Mouse (Mus musculus) kidney, postnatal 36 days (tissue): ENCODE data around the gene Arl16.
"Not testable (repeated sequence)": the region's sequence is repeated elsewhere in the genome, so short reads cannot be mapped to it uniquely, and the experiment has no call there.

Source experiments
- DNase-seq, 2 experiments: peaks; one replicate each; pipeline ENCODE4 v3.0.0; 2021 to 2022; ENCODE audit warnings: mixed read lengths in 2 of 2

Arl16 gene

DNA sequence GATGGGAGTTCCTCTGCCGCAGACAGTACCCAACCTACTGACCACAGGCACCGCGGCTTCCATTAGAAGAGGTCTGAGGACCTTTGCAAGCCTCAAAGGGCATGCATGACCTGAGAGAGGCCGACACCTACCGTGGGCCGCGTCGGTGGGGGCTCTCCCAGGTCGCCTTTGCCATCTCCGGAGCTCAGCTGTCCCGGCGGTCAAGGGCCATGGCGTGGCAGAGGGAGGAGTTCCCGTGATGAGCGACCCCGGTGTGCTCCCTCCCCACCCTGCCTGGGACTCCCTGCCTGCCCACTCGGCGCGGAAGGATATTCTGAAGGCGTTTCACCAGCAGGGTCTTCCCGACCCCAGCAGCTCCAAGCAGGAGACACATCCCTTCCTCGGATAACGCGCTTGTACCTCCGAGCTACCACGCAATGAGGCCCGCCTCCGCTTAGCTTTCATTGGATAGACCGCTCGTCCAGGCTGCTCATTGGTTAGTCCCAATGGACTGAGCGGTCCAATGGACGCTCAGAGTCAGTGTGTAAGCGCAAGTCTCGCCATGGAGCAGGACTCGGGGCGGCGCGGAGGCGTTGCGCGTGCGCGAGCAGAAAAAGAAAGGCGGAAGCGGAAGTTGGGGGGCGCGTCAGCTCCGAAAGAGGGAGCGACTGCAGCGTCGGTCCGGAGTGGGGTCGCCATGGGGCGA is at the start of gene Arl16:
Gene Arl16 (minus strand): TSS at position 557 of the 685 bp plus-strand sequence.
- DNase-seq = peak; percentile 96

DNA sequence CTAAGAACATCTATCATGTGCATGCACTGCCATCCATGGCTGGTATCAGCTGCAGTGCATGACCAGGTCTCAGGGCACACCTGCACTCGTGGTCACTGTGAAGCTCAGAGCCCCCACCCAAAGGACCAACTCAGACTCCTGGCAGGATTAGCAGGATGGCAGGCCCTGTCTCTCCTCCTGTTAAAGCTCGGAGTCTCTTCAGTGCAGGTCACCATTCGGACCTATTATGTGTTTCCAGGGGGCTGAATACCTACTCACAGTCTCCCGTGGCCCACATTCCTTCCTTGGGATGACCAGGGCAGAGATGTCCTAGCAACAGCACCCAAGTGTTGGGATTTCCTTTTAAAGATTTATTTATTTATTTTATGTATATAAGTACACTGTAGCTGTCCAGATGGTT is 49.7 kb upstream of the Arl16 start:
- no peak for DNase-seq

DNA sequence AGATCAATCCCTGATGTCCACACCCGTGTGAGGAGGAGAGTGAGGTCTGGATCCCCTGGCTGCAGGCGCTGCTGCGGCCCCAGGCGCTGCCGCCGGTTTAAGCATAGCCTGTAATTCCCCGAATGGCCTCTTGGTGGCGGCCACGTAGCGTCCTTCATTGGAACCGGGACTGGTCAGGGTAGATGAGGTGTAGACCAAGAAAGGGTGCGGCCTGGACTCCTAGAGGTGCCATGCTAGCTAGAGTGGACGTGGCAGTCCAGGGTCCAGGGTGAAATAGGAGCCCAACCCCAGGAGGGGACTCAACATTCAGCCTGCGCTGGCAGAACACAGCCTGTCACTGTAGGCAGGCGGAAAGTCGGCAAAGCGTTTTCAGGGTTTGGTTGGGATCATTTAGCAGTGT is 48.2 kb upstream of the Arl16 start:
- peak; percentile 89 to 95 for DNase-seq

DNA sequence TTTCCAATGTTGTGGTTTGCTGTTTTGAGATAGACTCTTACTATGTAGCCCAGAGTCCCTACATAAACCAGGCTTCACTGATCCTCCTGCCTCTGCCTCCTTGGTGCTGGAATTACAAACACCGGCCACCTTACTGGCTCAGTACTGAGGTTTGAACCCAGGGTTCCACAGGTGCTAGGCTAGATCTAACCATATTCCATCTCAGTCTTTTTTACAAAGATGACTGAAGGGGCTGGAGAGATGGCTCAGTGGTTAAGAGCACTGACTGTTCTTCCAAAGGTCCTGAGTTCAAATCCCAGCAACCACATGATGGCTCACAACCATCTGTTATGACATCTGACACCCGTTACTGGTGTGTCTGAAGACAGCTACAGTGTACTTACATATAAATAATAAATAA is 46.9 kb upstream of the Arl16 start:
- DNase-seq = not testable (repeated sequence)

DNA sequence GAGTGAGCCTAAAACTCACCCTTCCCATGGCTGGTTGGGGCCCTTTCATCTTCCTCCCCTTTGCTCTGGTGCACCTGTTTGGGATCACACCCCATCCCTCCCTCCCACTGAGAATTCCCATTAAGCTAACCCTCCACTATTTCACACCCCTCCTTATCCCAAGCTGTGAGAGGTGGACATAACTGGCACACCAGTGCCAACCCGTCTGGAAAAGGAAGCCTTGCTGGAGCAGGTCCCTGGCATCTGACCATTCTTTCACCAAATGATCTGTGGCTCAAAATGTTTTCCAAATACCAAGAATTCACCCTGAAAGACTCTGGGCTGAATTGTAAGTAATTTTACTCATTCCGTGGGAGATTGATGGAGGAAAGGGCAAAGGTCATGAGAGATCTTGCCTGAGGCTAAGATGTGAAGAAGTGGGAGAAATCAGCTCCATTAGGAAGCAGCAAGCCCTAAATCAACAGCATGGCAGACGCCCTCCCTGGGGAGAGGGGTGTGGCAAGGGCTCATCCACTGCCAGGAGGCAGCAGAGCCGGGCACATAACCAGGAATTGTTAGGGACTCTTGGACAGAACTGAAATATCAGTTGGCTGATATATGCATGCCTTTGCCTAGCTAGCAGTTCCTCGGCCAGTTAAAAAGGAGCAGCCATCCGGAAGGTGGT is 45.5 kb upstream of the Arl16 start:
- DNase-seq = peak in 1 of 2 experiments; percentile 48

DNA sequence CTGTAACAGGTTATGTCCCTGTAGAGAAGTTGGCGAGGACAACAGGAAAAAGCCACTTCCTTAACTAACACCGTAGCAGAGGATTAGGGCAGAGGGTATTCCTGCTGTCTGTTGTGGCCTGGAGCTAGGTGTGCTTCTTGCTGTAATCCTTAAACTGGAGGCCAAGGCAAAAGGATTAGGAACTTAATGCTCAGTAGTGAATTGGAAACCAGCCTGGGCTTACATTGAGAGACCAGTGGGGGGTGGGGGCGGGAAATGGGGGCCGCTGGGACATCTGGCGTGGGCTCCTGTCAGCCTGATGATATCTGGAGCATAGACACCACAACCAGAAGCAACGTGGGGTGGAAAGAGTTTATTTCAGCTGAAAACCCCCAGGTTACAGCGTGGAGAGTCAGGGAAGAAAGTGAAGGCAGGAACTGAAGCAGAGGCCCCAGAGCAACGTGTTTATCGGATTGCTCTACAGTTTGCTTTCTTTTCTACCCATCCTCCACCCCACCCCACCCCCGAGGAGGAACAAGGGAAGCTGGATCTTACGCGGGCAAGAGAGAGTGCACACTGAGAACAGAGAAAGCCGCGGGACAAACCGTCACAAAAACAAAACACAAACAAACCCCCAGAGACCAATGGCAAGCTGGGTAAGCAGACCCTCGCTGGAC is 43.1 kb upstream of the Arl16 start:
- DNase-seq = no peak

DNA sequence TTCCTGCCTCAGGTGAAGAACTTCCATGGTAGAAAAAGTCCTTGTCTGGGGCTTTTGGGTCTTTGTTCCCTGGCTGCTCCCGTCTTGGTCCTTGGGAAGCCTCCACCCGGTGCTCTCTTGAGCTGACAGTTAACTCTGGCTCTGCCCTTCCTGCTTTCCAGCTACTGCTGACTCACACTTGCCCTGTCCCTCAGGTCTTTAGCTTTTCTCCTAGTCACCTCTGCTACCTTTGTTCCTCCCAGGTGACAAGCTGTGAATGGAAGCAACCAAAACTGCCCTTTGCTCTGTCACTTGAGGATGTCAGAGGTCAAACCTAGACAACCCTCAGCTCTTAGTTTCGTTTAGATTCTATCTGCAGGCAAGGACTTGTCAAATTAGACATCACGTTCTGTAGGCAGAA is 42.5 kb upstream of the Arl16 start:
- no peak for DNase-seq

DNA sequence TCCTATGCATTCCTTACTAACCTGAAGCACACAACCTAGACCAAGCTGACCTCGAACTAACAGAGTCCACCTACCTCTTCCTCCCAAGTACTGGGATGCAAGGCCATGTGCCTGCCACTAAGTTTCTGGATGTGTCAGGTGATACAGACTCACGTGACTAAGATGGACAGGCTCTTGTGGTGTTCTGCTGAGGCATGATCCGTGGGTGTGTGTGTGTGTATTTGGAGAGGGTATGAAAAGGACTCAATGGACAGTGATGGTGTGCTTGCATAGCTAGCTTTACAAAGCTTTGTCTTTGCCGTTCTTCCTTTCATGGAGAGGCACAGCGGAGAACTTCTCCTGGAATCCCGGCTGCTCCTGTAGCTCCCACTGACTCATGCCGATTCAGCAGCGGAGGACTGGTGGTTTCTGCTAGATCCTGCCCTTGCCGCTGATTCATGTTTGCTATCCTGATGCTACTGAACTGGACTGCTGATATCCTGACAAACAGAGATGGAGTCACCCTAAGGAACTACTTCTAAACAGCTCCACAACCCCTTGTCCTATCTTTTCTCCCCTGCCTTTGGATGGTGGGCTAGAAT is 41.0 kb upstream of the Arl16 start:
- no peak for DNase-seq

DNA sequence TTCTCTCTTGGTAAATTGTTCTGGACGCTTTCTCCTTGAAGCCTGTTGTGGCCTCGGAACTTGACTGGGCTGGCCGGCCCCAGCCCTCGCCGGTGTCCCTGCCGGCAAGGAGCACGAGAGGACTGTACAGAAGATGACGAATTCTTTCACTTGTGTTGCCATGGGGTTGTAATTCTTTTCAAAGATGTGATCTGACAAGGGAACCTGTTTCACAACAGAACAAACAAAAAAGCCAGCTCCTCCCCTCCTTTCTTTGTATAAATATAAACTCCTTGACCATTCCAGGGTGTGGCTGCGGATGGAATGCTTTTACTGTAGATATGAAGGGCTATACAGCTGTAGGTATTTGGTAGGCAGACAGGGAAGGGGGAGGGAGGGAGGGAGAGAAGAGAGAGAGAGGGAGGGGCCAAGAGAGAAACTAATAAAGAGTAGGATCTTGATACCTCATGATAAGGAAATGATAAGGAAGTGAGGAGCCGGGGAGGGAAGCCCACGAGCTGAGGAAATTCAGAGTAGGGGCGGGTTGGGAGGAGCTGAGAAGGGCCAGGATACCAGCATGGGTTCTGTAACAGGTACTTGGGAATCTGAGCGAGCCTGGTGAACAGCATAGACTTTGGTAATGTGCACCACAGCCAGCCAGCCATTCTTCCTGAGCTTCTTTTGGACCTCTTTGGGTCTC is 40.3 kb upstream of the Arl16 start:
- no peak for DNase-seq

DNA sequence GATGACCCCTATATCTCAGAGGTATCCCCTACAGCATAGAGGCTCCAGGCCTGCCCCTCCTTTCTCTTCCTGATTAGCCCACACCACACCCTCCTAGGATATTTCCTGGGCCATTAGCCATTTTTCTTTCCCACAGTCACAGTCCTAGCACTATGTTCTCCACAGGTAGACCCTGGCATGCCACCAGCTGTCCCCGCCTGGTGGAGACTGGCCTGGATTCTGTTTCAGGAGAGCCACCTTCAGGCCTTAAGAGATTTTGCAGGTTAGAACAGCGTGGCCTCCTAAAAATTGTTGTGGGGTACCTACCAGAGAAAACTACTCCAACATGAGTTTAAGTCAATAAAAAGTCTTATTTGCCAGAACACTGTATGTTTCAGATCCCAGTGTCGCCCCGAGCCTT is 39.5 kb upstream of the Arl16 start:
- peak; percentile 67 to 78 for DNase-seq

DNA sequence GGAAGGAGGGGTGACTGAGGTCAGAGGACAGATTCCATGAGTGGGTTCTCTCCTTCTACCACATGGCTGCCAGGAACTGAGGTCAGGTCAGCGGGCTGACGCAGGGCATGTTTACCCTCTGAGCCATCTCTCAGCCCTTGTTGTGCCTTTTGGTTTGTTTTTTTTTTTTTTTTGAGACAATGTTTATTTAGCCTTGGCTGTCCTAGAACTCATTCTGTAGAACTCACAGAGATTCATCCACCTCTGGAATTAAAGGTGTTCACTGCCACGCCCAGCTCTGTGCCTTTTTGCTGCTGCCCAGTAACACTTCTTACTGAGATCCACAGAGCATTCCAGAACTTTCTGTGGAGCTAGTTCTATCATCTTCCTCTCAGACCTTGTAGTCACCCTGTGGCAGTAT is 38.3 kb upstream of the Arl16 start:
- peak in 1 of 2 experiments; percentile 52 for DNase-seq

DNA sequence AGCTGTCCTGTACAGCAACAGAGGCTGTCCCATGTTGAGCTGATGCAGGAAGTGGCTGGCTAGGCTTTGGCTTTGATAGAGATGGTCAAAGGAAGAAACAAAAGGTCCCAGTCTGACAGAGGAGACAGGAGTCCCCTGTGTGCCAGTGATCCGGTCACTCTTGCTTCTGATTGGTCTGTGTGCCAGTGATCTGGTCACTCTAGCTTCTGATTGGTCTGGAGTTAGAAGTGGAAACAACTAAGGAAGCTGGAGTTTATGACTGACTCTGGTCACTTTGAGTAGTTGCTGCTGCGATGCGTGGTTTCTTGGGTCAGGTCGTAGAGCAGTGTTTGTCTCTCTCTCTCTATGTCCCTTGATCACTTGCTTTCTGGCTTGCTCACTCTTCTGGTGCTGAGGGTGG is 34.3 kb upstream of the Arl16 start:
- no peak for DNase-seq

DNA sequence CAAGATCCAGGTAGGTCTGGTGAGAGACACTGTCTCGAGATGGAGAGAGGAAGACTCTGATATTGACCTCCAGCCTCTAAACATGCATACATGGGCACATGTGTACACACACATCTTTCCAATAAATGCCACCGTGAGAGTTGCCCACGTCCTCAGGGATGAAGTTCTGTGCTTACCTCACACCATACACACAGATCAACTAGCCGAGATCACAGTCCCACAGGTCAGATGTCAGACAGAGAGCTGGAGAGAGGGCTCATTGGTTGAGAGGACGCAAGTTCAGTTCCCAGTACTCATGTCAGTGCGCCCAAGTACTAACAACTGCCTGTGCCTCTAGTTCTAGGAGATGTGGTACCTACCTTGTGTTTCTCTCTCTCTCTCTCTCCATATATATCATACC is 33.6 kb upstream of the Arl16 start:
- no peak for DNase-seq

DNA sequence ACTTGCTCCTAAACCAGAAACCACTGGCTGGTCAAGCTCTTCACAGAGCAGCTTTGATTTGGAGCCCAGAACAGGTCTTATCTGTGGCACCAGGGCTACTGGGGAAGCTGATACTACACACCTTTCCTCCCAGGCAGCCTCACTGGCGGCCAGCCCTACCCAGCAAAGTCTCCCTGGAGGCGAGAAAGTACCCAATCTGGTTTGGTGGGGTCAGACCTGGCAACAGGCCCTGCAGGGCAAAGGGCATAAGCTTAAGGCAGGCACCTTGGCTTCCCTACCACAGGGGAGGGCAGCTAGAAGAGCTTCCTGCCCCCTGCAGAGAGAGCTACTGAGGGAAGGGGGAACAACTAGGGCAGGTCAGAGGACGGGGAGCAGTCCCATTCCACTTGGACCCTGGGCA is 33.0 kb upstream of the Arl16 start:
- peak; percentile 94 to 95 for DNase-seq

DNA sequence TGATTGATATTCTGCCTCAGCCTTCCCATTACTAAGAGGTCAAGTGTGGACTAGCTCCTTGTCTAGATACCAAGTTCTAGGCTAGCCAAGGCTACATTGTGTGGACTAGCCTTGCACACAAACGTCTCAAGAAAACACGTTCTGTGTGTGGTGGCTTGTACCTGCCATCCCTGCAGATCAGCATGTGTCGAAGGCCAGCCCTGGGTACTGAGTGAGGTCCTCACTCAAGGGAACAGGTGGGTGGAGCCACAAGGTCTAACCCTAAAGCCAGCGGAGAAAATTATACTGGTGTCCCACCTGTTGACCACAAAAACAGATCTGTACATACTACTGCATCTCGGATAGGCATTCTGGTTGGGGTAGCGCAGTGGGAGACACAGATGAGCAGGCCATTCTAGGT is 32.5 kb upstream of the Arl16 start:
- peak in 1 of 2 experiments; percentile 51 for DNase-seq

DNA sequence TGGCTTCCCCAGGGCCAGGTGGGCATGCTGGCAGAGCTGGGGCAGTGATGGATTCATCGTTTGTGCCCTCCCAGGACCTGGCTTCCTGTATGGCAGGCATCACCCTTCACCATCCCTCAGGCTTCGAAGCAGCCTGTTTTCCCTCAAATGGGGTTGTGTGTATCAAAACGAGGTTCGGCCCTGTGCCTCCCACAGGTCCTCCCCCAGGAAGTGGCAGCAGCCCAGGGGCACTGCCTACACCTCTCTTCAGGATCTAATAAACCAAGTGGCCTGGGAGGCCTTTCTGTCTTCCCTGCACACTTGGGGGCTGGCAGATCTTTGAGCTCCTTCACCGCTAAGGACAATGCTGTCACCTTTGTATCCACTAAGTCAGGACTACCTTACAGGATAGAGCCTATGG is 31.5 kb upstream of the Arl16 start:
- DNase-seq = no peak

DNA sequence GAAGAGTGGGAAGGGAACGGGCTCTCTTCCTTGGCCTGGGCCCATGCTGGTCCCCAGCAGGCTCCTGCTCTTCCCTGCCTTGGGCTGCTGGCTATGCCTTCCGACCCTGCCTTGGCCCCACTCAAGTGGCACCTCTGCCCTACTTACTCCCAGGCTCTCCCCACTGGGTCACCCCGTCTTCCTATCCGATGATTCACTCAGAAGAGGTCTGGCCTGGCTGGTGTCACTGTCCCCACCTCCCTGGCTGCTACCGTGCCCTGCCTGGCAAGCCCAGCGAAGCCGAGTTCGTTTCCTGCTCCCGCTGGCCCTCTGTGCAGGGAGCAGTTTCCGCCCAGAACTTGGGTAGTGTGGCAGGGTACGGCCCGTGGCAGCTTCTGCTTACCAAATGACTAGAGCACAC is 30.8 kb upstream of the Arl16 start:
- DNase-seq = no peak

DNA sequence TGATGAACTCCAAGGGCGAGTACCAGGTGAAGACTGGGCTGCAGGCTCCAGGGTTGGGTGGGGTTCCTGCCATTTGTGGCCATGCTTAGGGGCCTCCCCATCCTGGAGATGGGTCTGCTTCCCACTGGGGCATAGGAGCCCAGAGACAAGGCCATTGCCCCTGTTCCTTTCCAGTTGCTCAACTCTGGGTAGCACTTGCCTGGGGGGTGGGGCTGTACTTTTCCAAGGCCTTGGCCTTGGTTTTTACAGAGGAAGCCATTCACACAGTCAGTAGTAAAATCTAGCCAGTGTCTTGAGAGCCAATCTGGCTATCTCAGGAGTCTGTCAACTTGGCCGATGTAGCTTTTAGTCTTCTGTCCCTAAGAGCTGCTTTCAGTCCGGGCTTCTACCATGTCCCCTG is 30.0 kb upstream of the Arl16 start:
- peak in 1 of 2 experiments; percentile 60 for DNase-seq

DNA sequence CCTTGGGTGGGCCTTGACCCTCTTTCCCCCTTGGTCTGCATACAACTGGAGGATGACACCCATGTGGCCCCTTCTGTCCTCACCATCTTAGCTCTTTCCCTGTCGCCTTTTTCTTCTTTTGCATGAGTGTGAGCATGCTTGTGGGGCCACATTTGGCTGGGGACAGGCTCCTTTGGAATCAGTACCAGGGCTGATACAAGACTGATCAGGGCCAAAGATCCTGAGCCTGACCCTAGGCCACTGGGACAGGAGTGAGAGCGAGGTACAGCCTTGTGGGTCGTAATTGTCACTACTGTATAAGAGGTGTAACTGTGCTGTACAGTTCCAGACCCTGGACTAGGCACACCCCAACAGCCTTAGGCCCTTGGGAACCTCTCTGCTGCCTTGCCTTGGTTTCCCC is 26.5 kb upstream of the Arl16 start:
- DNase-seq = no peak

DNA sequence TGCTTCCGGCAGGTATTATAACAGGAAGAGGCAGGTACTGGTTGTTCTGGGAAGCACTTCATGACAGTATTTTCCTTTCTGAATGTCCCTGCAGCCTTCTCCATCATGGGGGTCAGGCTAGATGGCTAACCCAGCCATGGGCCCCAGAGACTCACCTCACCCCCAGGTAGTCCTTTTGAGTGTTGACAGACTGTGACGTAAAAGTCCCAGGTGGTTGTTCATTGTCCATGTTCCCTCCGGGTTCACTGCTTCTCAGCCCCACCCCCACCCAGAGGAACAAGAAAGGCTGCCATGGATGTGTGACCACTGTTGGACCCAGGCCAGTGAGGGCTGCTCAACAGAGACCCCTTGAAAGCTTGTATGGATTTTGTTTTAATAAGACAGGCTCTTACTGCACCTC is 25.9 kb upstream of the Arl16 start:
- peak; percentile 65 to 67 for DNase-seq

DNA sequence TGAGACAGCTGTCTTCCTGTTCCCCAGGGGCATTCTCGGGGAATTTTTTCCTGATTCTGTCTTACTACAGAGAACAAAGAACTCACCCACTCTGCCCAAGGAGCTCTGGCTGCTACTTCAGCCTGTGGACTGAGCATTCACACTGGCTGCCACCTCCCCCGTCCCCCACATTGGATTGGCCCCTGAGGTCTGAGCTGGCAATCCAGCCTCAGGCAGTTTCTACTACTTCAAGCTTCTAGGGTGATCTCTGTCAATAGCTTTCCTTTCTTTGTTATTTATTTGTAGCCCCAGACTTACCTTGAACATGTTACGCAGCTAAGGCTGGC is 25.4 kb upstream of the Arl16 start:
- DNase-seq = no peak

DNA sequence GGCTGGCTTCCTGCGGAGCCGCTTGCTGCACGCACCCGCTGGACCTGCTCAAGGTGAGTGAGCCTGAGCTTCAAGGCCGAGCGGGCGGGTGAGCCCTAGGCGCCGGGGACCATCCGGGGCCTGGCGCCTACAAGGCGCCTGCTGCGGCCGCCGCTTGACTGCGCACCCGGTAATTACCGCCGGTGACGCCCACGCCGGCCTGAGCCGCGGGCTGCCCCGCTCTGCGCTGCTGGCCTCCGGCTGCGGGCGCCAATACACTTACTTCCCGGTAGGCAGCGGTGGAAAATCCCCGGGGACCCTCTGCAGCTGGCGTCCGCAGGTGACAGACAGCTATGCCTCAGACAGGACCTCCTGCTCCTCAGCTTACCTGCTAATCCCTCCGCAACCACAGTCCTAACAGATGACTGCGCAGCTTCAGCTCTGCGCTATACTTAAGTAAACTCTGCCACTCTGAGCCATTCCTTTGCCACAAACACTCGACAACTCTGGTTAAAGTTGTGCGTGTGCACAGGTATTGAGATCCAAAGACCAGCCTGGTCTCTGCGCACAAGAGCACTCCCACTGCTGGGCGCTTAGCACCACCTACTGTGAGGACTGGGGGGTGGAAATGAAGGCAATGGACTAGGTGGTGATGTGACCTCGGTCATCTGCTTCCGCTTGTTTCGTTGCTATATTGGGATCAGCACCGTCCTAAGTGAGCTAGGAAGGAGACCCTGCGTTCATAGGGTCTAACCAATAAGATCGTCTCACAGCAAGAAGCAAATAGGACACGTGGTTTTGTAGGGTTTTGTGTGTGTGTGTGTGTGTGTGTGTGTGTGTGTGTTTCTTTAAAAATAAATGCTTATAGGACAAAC is 24.8 kb upstream of the Arl16 start:
- peak; percentile 73 to 74 for DNase-seq
